Mouse (Mus musculus) cerebellum, adult 2 months (tissue): ENCODE results near the gene Cdkl4.

Experiments
- CTCF ChIP-seq: fragments of 200-500 bp; IDR thresholded peaks from 2 replicates; pipeline ENCODE4 v1.5.1; 2011; ENCODE audit warnings: low read depth, mild to moderate bottlenecking, control low read depth, low read length, moderate library complexity, borderline replicate concordance; ENCODE audit not compliant: insufficient read depth
- POLR2A ChIP-seq: fragments of 200-500 bp; IDR thresholded peaks from 2 replicates; pipeline ENCODE4 v1.6.1; 2011; ENCODE audit warnings: low read length, control low read depth, borderline replicate concordance; ENCODE audit not compliant: insufficient read depth

DNA sequence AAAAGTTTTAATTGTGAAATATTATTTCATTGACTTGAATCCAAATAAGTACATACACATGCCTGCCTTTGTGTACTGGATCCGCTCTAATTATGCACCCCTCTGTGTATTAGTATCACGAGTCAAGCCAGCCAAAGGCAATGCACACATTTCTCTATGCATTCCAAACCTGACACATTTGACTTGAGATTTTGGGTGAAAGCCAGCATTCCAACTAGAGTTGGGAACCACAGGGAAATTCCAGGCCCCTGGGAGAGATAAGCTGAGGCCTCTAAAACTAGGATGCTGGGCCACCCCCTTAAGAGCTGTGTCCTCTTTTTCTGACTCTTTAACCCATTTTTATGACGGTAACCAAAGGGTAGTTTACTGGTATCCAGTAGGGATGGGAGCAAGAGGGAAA, 88.7 kb downstream of the Cdkl4 start:
- TF ChIP-seq CTCF (no peak), POLR2A (no peak)
